29 mouse cellular contexts compared by ENCODE assay signal in genomic region chr17:31324227-31324626, GRCm38 (mm10). TPM values are rescaled to one million over a fixed set of nuclear protein-coding genes. Genes with fewer than 3 reads are reported as not detected.
A peak's percentile ranks its signal among the peaks of the same experiment; 100 is the strongest.
DNase-seq lines count a peak whose midpoint lies in the region; ATAC-seq and TF ChIP-seq lines count a peak whose summit lies in the region.
"Had no signal": no experiment of that assay in that cellular context is flagged by ENCODE, and none has a peak within 500 bp of the region (broad histone marks: within the 10 kb centered on the region; RNA-seq: fewer than 3 reads in every experiment).

No protein-coding gene starts in this region.

- ATAC-seq in hindbrain, embryonic 16.5 days, result no peak
- no peak for ATAC-seq in intestine, embryonic 14.5 days (replicated peaks; ENCODE audit: low FRiP score, low TSS enrichment, low read depth)
- ATAC-seq: forebrain, embryonic 16.5 days; hindbrain, postnatal 0 days; midbrain, embryonic 16.5 days had no signal

- DNase-seq in hindbrain, embryonic 10.5 days (ENCODE audit: low spot score), result no peak
- DNase-seq in right cerebral cortex, adult 18-20 months, result peak; percentile 56
- no peak for DNase-seq in right cerebral cortex, postnatal 36 days (ENCODE audit: low spot score in 2 of 2)
- no peak for DNase-seq in intestine, embryonic 14.5 days (ENCODE audit: low spot score)
- no peak for DNase-seq in left cerebral cortex, adult 8-10 months (ENCODE audit: low spot score in 2 of 2)
- no peak for DNase-seq in cerebellum, adult 2 months
- DNase-seq: adrenal gland, postnatal 14 days; cerebellum, adult 18-20 months; cerebellum, postnatal 14 days; gastrocnemius, postnatal 14 days; heart, postnatal 14 days; kidney, adult 8-10 months; kidney, postnatal 4 days; left cerebral cortex, postnatal 4 days; lung, embryonic 14.5 days; right cerebral cortex, postnatal 4 days; thymus, adult 2 months; thymus, postnatal 4 days had no signal

- peaks cover 25% of the 10 kb centered on the region for H3K4me1 ChIP-seq in hindbrain, embryonic 10.5 days (replicated peaks)
- H3K4me1 ChIP-seq in hindbrain, embryonic 16.5 days (ENCODE audit: control insufficient read depth, insufficient read depth, low read depth, low read length), result no peaks in the 10 kb centered on the region
- peaks cover 21% of the 10 kb centered on the region for H3K4me1 ChIP-seq in intestine, embryonic 14.5 days (replicated peaks; ENCODE audit: control insufficient read depth, insufficient read depth, low read length)
- peaks cover 44% of the 10 kb centered on the region for H3K4me1 ChIP-seq in small intestine, adult 2 months (ENCODE audit: control insufficient read depth, insufficient read depth, insufficient read length, low read length)
- peaks cover 14% of the 10 kb centered on the region for H3K4me1 ChIP-seq in cerebellum, adult 2 months (ENCODE audit: control insufficient read depth, insufficient read depth, low read length)

- 0 out of 2 replicates have a peak overlapping the region, but pooled peaks have one; percentile 25 for H3K27ac ChIP-seq in hindbrain, embryonic 10.5 days
- H3K27ac ChIP-seq in hindbrain, embryonic 16.5 days (ENCODE audit: low read depth, low read length), result no peak overlapping the region
- peak overlapping the region; percentile 24; the same call in 1 of the 2 replicates for H3K27ac ChIP-seq in intestine, embryonic 14.5 days (ENCODE audit: low read depth)
- H3K27ac ChIP-seq in small intestine, adult 2 months (ENCODE audit: insufficient read depth, low read depth, low read length), result peak overlapping the region; percentile 100
- H3K27ac ChIP-seq in cerebellum, adult 2 months (ENCODE audit: insufficient read depth, low read length), result no peak overlapping the region
- H3K27ac ChIP-seq: hindbrain, postnatal 0 days; kidney, postnatal 0 days; left cerebral cortex, adult 2 months; limb, embryonic 15.5 days; liver, embryonic 14.5 days had no signal

- no peak overlapping the region for H3K9ac ChIP-seq in hindbrain, embryonic 16.5 days (ENCODE audit: low read depth, low read length)
- H3K9ac ChIP-seq in intestine, embryonic 14.5 days (ENCODE audit: low read length), result no peak overlapping the region
- H3K9ac ChIP-seq: limb, embryonic 15.5 days; liver, embryonic 14.5 days; lung, embryonic 14.5 days had no signal

- H3K4me3 ChIP-seq in hindbrain, embryonic 10.5 days, result no peak overlapping the region
- no peak overlapping the region for H3K4me3 ChIP-seq in hindbrain, embryonic 16.5 days (ENCODE audit: low read length)
- no peak overlapping the region for H3K4me3 ChIP-seq in intestine, embryonic 14.5 days (ENCODE audit: low read depth, low read length)
- peak overlapping the region; percentile 20 for H3K4me3 ChIP-seq in small intestine, adult 2 months (ENCODE audit: low read depth, low read length)
- H3K4me3 ChIP-seq in cerebellum, adult 2 months (replicated peaks; ENCODE audit: insufficient read depth, low read depth, low read length), result no peak overlapping the region
- H3K4me3 ChIP-seq: erythroblast, embryonic 14.5 days; left cerebral cortex, adult 2 months; limb, embryonic 15.5 days had no signal

- H3K36me3 ChIP-seq in hindbrain, embryonic 10.5 days, result peaks cover 12% of the 10 kb centered on the region; the same call in 1 of the 2 replicates
- 0 out of 2 replicates have a peak, but pooled peaks cover 2% of the 10 kb centered on the region for H3K36me3 ChIP-seq in hindbrain, embryonic 16.5 days (ENCODE audit: control insufficient read depth, insufficient read depth, low read length)
- no peaks in the 10 kb centered on the region for H3K36me3 ChIP-seq in intestine, embryonic 14.5 days (ENCODE audit: control insufficient read depth, insufficient read depth, low read length)
- H3K36me3 ChIP-seq in small intestine, adult 2 months (ENCODE audit: control insufficient read depth, insufficient read depth, low read length), result peaks cover 48% of the 10 kb centered on the region
- H3K36me3 ChIP-seq: limb, embryonic 15.5 days had no signal

- WGBS in hindbrain, embryonic 10.5 days, result 91% methylated on average over 8 of the region's 8 CpGs
- WGBS in hindbrain, embryonic 16.5 days, result 92% methylated on average over 8 of the region's 8 CpGs
- WGBS in intestine, embryonic 14.5 days, result 90% methylated on average over 8 of the region's 8 CpGs
- 75% methylated on average over 8 of the region's 8 CpGs for WGBS in small intestine, adult 2 months
- 97% methylated on average over 8 of the region's 8 CpGs for WGBS in cerebellum, adult 2 months

- H3K27me3 ChIP-seq in hindbrain, embryonic 10.5 days (ENCODE audit: insufficient read depth, poor library complexity, severe bottlenecking), result no peaks in the 10 kb centered on the region
- no peaks in the 10 kb centered on the region for H3K27me3 ChIP-seq in hindbrain, embryonic 16.5 days (replicated peaks; ENCODE audit: control insufficient read depth, insufficient read depth, low read length)
- no peaks in the 10 kb centered on the region for H3K27me3 ChIP-seq in intestine, embryonic 14.5 days (replicated peaks; ENCODE audit: control insufficient read depth, insufficient read depth, low read length)
- H3K27me3 ChIP-seq in small intestine, adult 2 months (ENCODE audit: control insufficient read depth, insufficient read depth, low read length), result no peaks in the 10 kb centered on the region
- no peaks in the 10 kb centered on the region for H3K27me3 ChIP-seq in cerebellum, adult 2 months (ENCODE audit: control insufficient read depth, insufficient read depth, low read length)
- H3K27me3 ChIP-seq: limb, embryonic 15.5 days had no signal

- no peak overlapping the region for H3K4me2 ChIP-seq in hindbrain, embryonic 16.5 days (ENCODE audit: low read length)
- no peak overlapping the region for H3K4me2 ChIP-seq in intestine, embryonic 14.5 days (ENCODE audit: low read length)
- H3K4me2 ChIP-seq: limb, embryonic 15.5 days; lung, embryonic 14.5 days; midbrain, embryonic 11.5 days had no signal

- no peak for TF ChIP-seq POLR2A in small intestine, adult 2 months (IDR thresholded peaks at IDR 0.05; ENCODE audit: low read depth, low read length)
- no peak for TF ChIP-seq POLR2A in cerebellum, adult 2 months (IDR thresholded peaks at IDR 0.05; ENCODE audit: borderline replicate concordance, insufficient read depth, low read length)

- no peak for TF ChIP-seq CTCF in small intestine, adult 2 months (IDR thresholded peaks at IDR 0.05; ENCODE audit: extremely low read depth, insufficient read length, insufficient replicate concordance, low read depth, low read length)
- TF ChIP-seq CTCF in cerebellum, adult 2 months (IDR thresholded peaks at IDR 0.05; ENCODE audit: borderline replicate concordance, insufficient read depth, low read depth, low read length), result no peak

- no peaks in the 10 kb centered on the region for H3K9me3 ChIP-seq in hindbrain, embryonic 10.5 days
- H3K9me3 ChIP-seq in hindbrain, embryonic 16.5 days (ENCODE audit: control insufficient read depth, low read length), result no peaks in the 10 kb centered on the region
- H3K9me3 ChIP-seq in intestine, embryonic 14.5 days (ENCODE audit: control insufficient read depth, low read length), result no peaks in the 10 kb centered on the region
- H3K9me3 ChIP-seq: limb, embryonic 15.5 days had no signal

RNA-seq across cellular contexts. Expression of gene Slc37a1, which starts 37.6 kb away (rescaled TPM):
- polyA plus RNA-seq in hindbrain, embryonic 10.5 days (2016; fragmentation: Nextera tagmentation; extraction: Ambion mirVana), result 9.0 and 17.3 TPM in 2 replicates
- 8.6 and 10.9 TPM in 2 replicates for polyA plus RNA-seq in hindbrain, embryonic 16.5 days (2015; fragmentation: Nextera tagmentation; extraction: Ambion mirVana)
- polyA plus RNA-seq in intestine, embryonic 14.5 days (2014; fragmentation: Nextera tagmentation; extraction: Ambion mirVana), result 14.7 and 14.8 TPM in 2 replicates
- polyA plus RNA-seq in small intestine, adult 2 months (2012; rRNA removed), result 68.2 and 145 TPM in 2 replicates
- total RNA-seq in left cerebral cortex, adult 8-10 months (2022), result 10 to 100 TPM; 11.5 to 14.5 (median 12.8) TPM
- polyA plus RNA-seq in cerebellum, adult 2 months (2012; rRNA removed), result 6.1 and 7.8 TPM in 2 replicates

RNA-seq across cellular contexts. Expression of gene Rsph1, which starts 47.0 kb away (rescaled TPM):
- 4.1 and 7.7 TPM in 2 replicates for polyA plus RNA-seq in hindbrain, embryonic 10.5 days (2016; fragmentation: Nextera tagmentation; extraction: Ambion mirVana)
- 6.4 and 8.8 TPM in 2 replicates for polyA plus RNA-seq in hindbrain, embryonic 16.5 days (2015; fragmentation: Nextera tagmentation; extraction: Ambion mirVana)
- polyA plus RNA-seq in intestine, embryonic 14.5 days (2014; fragmentation: Nextera tagmentation; extraction: Ambion mirVana), result 0.80 and 1.2 TPM in 2 replicates
- 0.46 TPM in 1 of 2 replicates, not detected in the other for polyA plus RNA-seq in small intestine, adult 2 months (2012; rRNA removed)
- total RNA-seq in left cerebral cortex, adult 8-10 months (2022), result 10 to 100 TPM; 14.0 to 23.9 (median 18.8) TPM
- polyA plus RNA-seq in cerebellum, adult 2 months (2012; rRNA removed), result 2.7 and 3.7 TPM in 2 replicates
- polyA plus RNA-seq: erythroblast, embryonic 14.5 days had no signal

Comparison
In these comparisons a context has a peak if more than half of its experiments do, and no peak if none do; other contexts are left out.
1. H3K27ac ChIP-seq: peak in hindbrain, embryonic 10.5 days (single experiment), intestine, embryonic 14.5 days (single experiment) and small intestine, adult 2 months (single experiment); none in hindbrain, embryonic 16.5 days (single experiment) and cerebellum, adult 2 months (single experiment).